Mouse (Mus musculus): Measurements from ENCODE around the gene Oas1c.

Oas1c gene

DNA sequence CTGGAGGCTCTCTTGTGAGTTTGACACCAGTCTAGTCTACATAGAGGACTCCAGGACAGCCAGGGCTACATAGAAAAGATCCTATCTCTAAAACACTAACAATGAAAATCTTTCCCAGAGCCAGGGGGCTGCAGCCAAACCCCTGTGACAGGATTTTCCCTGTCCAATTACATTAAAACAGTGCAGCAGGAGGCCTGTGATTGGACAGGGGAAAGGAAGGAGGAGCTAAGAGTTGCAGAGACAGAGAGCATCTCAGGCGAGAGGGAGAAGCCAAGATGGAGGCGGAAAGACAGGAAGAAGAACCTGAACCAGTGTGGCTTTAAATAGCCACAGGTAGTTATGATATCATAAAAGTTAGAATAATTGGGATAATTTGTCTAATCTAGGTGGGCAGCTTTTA, 29.9 kb downstream of the Oas1c start:
- in situ Hi-C loops (cut with MboI, MseI) = no loop called here

DNA sequence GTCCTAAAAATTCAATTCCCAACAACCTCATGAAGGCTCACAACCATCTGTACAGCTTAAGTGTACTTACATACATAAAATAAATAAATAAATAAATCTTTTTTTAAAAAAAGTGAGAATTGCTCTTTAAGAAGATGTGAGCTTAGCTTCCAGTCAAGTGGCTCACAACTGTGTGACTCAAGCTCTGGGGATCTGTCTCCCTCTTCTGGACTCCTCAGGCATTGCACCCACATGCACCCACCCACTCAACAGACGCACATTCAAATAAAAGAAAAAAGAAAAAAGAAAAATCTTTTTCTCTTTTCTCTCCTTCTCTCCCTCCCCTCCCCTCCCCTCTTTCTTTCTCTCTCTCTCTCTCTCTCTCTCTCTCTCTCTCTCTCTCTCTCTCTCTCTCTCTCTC, 30.7 kb downstream of the Oas1c start:
- in situ Hi-C loops (cut with MboI, MseI) = no loop called here

GRCm38 (mm10) chr5:120779922-120780321, 32.4 kb downstream of the Oas1c start:
- in situ Hi-C loops (cut with MboI, MseI) = no loop called here

DNA sequence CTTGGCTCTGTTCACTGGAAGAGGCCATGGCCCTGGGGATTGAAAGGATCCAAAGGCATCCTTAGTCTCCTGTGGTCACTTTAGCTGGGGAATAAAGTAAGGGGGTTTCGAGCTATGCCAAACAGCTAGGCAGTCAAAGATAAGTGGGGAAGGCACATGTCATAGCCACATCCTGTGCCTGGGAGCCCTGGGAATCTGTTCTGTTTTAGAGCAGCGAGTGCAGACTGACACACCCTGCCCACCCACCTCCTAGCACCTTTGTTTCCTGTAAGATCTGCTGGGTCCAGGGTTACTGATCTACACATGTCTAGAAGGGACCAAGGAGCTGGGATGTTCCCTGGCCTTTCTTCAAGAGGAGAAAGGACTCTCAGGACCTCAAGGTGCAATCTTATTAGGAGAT, 33.4 kb downstream of the Oas1c start:
- in situ Hi-C loops (cut with MboI, MseI) = no loop called here

DNA sequence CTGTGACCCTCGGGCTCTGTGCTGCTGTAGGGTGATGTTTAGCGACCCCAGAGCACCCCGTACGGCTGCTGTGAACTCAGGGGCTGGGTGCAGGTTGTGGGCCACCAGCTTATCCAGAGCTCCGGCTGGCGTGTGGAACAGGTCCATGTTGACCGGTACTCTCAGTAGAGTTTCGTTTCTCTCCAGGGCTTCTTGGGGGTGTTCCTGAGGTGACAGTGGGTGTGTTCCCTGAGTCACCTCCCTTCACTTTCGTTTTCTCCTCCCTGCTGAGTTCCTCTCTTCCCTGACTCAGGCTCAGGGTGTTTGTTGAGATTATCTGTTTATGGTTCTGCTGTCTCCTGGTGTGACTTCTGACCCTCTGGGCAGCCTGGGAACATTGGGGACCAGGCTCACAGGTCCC, 34.8 kb downstream of the Oas1c start, which contains the start of gene Oas3:
TSS of gene Oas3 (minus strand) at position 184 of the 400 bp plus-strand sequence.
- in situ Hi-C loops (cut with MboI, MseI) = no loop called here

DNA sequence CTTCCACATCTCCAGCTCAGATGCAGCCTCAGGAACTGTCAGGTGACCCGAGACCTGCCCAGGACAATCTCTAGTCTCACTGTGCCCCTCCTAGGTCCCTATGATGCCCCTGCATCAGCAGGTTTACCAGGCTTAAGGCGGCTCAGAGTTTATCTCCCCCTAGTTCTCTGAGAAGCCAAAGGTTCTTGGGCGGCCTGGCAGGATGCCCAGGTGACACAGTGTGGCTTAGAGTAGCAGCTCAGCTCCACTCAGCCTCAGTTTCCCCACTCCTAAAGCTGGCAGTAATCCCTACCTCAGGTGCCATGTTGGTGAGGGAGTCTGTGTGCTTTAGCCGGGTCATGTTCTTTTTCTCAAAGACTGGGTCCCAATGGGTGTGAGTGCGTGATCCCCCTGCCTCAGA, 35.5 kb downstream of the Oas1c start:
- in situ Hi-C loops (cut with MboI, MseI) = no loop called here

- in situ Hi-C loops (cut with MboI, MseI) = no loop called here
Measured at GRCm38 (mm10) chr5:120775287-120775985, 36.9 kb downstream of the Oas1c start.

GRCm38 (mm10) chr5:120769396-120769795, 42.9 kb downstream of the Oas1c start:
- in situ Hi-C loops (cut with MboI, MseI) = no loop called here

DNA sequence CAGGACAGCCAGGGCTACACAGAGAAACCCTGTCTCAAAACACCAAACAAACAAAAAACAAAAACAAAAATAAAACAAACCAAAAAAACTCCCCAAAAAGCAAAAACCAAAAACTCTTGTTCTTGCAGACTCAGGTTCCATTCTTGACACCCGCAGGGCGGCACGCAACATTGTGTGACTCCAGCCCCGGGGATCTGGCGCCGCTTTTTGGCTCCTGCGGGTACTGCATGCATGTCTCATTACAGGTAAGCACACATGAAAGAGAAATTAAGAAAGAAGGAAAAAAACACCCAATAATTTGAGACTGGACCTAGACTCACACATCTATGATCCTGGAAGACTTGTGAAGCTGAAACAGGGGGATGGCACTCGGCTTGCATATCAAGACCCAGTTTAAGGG, 47.3 kb downstream of the Oas1c start:
- in situ Hi-C loops (cut with MboI, MseI) = no loop called here

DNA sequence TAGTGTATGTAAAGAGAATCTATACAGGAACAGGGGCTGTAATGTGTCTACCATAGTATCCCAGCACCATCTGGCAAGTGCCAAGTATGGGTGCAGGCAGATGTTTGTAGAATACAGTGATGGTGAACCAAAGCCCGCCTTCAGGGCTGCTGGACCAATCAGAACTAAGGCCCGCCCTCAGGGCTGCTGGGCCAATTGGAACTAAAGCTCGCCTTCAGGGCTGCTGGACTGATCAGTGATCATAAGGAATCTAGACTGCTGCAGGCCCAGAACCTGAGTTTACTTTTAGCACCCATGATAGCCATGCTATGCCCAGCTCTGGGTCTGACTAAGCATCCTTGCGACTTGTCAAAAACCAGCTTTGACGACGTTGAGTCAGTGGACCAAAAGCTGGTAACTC, 50.4 kb downstream of the Oas1c start:
- in situ Hi-C loops (cut with MboI, MseI) = no loop called here

GRCm38 (mm10) chr5:120754215-120754614, 58.1 kb downstream of the Oas1c start:
- in situ Hi-C loops (cut with MboI, MseI) = no loop called here

- in situ Hi-C loops (cut with MboI, MseI) = no loop called here
Measured at GRCm38 (mm10) chr5:120752786-120753185, 59.5 kb downstream of the Oas1c start.

DNA sequence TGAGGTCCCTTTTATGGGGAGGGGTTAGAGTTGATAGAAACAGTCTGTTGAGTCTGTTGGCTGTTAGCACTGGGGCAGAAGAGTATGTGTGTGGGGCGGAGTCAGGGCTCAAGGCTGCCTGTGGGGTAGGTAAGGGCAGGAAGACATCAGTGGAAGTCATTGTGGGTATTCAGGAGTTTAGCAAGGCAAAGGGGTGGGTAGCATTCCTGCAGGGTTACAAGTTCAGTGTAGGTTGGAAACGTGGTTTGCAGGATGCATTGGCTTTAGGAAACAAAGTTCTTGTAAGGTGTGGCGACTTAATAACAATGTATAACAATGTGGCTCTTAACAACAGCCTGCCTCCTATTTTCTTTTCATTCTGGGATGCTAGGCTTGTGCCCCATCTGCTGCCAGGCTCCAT, 61.1 kb downstream of the Oas1c start:
- in situ Hi-C loops (cut with MboI, MseI) = no loop called here
